Mouse (Mus musculus): ENCODE measurements at regions not wholly inside any gene's neighbourhood (a gene's known extent, or its start where the extent isn't known, plus 50 kb on each side); places are given as distances from the start of the nearest gene placed in this dataset.

DNA sequence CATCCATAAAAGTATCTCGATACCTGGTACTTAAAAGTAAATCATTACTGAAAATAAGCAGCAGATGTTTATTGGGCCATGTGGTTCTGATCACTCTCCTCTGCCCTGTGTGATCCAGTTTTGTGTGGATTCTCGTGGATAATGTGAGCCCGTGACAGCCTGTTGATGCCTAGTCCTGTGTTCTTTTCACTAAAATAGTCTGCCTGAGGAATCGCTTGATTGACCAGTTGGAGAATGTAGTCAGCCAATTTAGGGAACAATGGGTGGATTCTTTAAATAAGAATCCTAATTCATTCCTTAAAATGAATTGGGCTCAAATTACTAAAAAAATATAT, 1358.7 kb upstream of the Adam24 start:
- 83% methylated on average over 4 of the region's 4 CpGs for WGBS
- ATAC-seq (ENCODE audit: insufficient number of reproducible peaks, insufficient read depth, low FRiP score, low read depth): no peak
- Histone ChIP-seq H3K4me1 (ENCODE audit: control insufficient read depth in 2 of 2, insufficient read depth in 2 of 2, low read length in 2 of 2) (no peaks in the 10 kb centered on the region), H3K36me3 (ENCODE audit: control insufficient read depth, insufficient read depth, low read length) (no peaks in the 10 kb centered on the region), H3K4me3 (ENCODE audit: control insufficient read depth in 1 of 2, insufficient read depth in 1 of 2, low read depth in 1 of 2, low read length in 2 of 2) (no peak overlapping the region), H3K9ac (ENCODE audit: low read length) (no peak overlapping the region), H3K27me3 (ENCODE audit: control insufficient read depth, insufficient read depth, low read length) (no peaks in the 10 kb centered on the region), H3K27ac (replicated peaks in 1 of 2; ENCODE audit: control insufficient read depth in 1 of 2, insufficient read depth in 1 of 2, low read depth in 2 of 2, low read length in 2 of 2) (no peak overlapping the region), H3K4me2 (ENCODE audit: low read length) (no peak overlapping the region), H3K9me3 (ENCODE audit: control insufficient read depth, low read length) (no peaks in the 10 kb centered on the region)

DNA sequence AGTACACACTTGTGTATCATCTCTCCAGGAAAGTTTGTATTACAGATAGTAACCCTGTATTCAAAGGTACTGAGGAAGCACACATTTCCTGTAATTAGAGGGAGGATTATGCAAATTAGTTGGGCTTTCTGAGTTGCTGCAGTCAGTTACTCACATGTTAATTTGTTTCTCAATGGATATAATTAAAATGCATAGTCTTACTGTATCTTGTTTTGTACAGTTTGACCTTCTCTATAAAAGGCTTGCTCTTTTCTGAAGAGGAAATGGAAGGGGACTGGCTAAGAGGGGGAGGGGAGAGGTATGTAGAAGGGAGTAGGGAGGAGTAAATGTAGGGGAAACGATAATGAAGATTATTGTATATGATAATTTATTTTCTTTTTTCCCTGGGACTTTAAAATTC, 1345.5 kb upstream of the Adam24 start:
- Histone ChIP-seq H3K9ac (ENCODE audit: low read length) (no peak overlapping the region), H3K9me3 (ENCODE audit: control insufficient read depth, low read length) (no peaks in the 10 kb centered on the region), H3K4me2 (ENCODE audit: low read length) (no peak overlapping the region), H3K27ac (replicated peaks in 1 of 2; ENCODE audit: control insufficient read depth in 1 of 2, insufficient read depth in 1 of 2, low read depth in 2 of 2, low read length in 2 of 2) (no peak overlapping the region), H3K4me3 (ENCODE audit: control insufficient read depth in 1 of 2, insufficient read depth in 1 of 2, low read depth in 1 of 2, low read length in 2 of 2) (no peak overlapping the region), H3K4me1 (ENCODE audit: control insufficient read depth in 2 of 2, insufficient read depth in 2 of 2, low read length in 2 of 2) (no peaks in the 10 kb centered on the region), H3K27me3 (ENCODE audit: control insufficient read depth, insufficient read depth, low read length) (no peaks in the 10 kb centered on the region), H3K36me3 (ENCODE audit: control insufficient read depth, insufficient read depth, low read length) (no peaks in the 10 kb centered on the region)
- WGBS: 90% methylated on average over 1 of the region's 1 CpGs
- ATAC-seq (ENCODE audit: insufficient number of reproducible peaks, insufficient read depth, low FRiP score, low read depth): no peak

DNA sequence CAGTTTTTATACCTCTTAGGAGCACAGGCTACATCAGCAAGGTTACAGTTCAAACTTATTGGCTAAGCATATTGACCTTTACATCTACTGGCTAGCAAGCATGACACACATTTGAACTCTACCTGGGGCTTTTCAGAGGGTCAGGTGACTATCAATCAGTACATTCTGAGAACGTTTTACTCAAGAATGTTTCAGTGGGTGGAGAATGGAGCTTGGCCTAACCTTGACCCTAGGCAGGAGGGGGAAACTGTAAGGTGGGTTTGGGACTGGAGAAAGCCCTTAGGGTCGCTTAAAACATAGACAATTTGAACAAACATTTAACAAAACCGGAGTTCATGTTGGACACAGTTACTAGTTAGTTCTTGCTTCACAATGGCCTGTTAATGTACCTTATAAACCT, 1330.1 kb upstream of the Adam24 start:
- Histone ChIP-seq H3K27me3 (ENCODE audit: control insufficient read depth, insufficient read depth, low read length) (no peaks in the 10 kb centered on the region), H3K4me1 (ENCODE audit: control insufficient read depth in 2 of 2, insufficient read depth in 2 of 2, low read length in 2 of 2) (no peaks in the 10 kb centered on the region), H3K9ac (ENCODE audit: low read length) (no peak overlapping the region), H3K9me3 (ENCODE audit: control insufficient read depth, low read length) (no peaks in the 10 kb centered on the region), H3K4me3 (ENCODE audit: control insufficient read depth in 1 of 2, insufficient read depth in 1 of 2, low read depth in 1 of 2, low read length in 2 of 2) (no peak overlapping the region), H3K36me3 (ENCODE audit: control insufficient read depth, insufficient read depth, low read length) (no peaks in the 10 kb centered on the region), H3K27ac (replicated peaks in 1 of 2; ENCODE audit: control insufficient read depth in 1 of 2, insufficient read depth in 1 of 2, low read depth in 2 of 2, low read length in 2 of 2) (no peak overlapping the region), H3K4me2 (ENCODE audit: low read length) (no peak overlapping the region)
- WGBS: 67% methylated on average over 3 of the region's 3 CpGs
- ATAC-seq (ENCODE audit: insufficient number of reproducible peaks, insufficient read depth, low FRiP score, low read depth): no peak

DNA sequence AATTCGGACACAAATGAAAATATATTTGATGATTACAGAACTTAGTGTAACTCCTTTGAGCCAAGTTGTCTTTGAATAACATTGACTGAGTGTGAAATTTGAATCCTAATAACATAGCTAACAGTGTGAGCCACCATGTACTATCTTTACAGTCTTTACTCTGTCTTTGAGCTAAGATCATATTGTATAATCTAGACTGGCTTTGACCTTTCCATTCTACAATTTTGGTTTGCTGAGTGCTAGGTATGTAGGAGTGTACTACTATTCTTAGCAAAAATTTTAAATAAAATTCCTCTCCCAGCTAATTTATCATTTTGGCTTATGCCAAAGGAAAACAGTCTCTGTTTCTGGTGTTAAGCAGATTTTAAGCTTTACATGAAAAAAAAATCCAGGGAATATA, 1328.4 kb upstream of the Adam24 start:
- Histone ChIP-seq H3K4me3 (ENCODE audit: control insufficient read depth in 1 of 2, insufficient read depth in 1 of 2, low read depth in 1 of 2, low read length in 2 of 2) (no peak overlapping the region), H3K36me3 (ENCODE audit: control insufficient read depth, insufficient read depth, low read length) (no peaks in the 10 kb centered on the region), H3K9me3 (ENCODE audit: control insufficient read depth, low read length) (no peaks in the 10 kb centered on the region), H3K4me1 (ENCODE audit: control insufficient read depth in 2 of 2, insufficient read depth in 2 of 2, low read length in 2 of 2) (no peaks in the 10 kb centered on the region), H3K4me2 (ENCODE audit: low read length) (no peak overlapping the region), H3K27ac (replicated peaks in 1 of 2; ENCODE audit: control insufficient read depth in 1 of 2, insufficient read depth in 1 of 2, low read depth in 2 of 2, low read length in 2 of 2) (no peak overlapping the region), H3K27me3 (ENCODE audit: control insufficient read depth, insufficient read depth, low read length) (no peaks in the 10 kb centered on the region), H3K9ac (ENCODE audit: low read length) (no peak overlapping the region)
- no peak for ATAC-seq (ENCODE audit: insufficient number of reproducible peaks, insufficient read depth, low FRiP score, low read depth)
- 78% methylated on average over 1 of the region's 1 CpGs for WGBS

DNA sequence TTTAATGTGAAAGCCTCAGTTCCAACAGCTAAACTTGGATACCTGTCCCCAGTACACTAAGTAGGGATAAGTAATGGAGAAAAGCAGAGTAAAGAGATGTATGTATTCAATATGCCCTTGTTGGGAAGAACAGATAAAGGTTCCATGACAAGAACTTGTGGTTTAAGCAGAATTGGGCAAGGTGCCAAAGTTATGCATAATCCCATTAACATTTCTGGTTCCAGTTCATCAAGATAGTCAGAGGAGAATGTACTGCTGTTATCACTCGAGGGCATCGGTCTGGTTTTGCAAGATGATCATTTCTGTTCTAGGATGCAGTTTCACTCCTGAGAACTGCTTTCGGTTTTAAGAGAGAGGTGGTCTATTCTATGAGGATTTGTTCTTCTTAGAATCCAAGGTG, 1325.9 kb upstream of the Adam24 start:
- H3K9me3 ChIP-seq (ENCODE audit: control insufficient read depth, low read length): no peaks in the 10 kb centered on the region
- no peak for ATAC-seq (ENCODE audit: insufficient number of reproducible peaks, insufficient read depth, low FRiP score, low read depth)
- no peaks in the 10 kb centered on the region for H3K4me1 ChIP-seq (ENCODE audit: control insufficient read depth in 2 of 2, insufficient read depth in 2 of 2, low read length in 2 of 2)
- H3K27me3 ChIP-seq (ENCODE audit: control insufficient read depth, insufficient read depth, low read length): no peaks in the 10 kb centered on the region
- no peaks in the 10 kb centered on the region for H3K36me3 ChIP-seq (ENCODE audit: control insufficient read depth, insufficient read depth, low read length)
- no peak overlapping the region for H3K9ac ChIP-seq (ENCODE audit: low read length)
- no peak overlapping the region for H3K4me2 ChIP-seq (ENCODE audit: low read length)
- WGBS: 81% methylated on average over 3 of the region's 3 CpGs
- no peak overlapping the region for H3K27ac ChIP-seq (replicated peaks in 1 of 2; ENCODE audit: control insufficient read depth in 1 of 2, insufficient read depth in 1 of 2, low read depth in 2 of 2, low read length in 2 of 2)
- no peak overlapping the region for H3K4me3 ChIP-seq (ENCODE audit: control insufficient read depth in 1 of 2, insufficient read depth in 1 of 2, low read depth in 1 of 2, low read length in 2 of 2)

DNA sequence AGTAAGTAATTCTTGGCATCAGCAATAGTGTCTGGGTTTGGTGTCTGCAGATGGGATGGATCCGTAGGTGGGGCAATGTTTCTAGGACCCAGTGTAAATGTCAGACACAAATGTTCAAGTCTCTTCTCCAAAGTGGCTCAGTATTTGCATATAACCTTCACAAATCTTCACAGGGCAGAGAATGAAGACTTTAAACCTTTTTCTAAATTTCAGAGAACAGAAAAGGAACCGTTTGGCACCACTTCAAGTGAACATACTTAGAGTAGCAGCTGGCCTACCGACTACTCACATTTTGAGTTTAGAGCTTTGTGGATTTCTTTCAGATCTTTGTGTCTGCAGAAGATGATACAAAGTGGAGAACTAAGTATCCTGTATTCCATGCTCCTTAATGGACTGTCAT, 1319.5 kb upstream of the Adam24 start:
- Histone ChIP-seq H3K9ac (ENCODE audit: low read length) (no peak overlapping the region), H3K4me2 (ENCODE audit: low read length) (no peak overlapping the region), H3K4me1 (ENCODE audit: control insufficient read depth in 2 of 2, insufficient read depth in 2 of 2, low read length in 2 of 2) (no peaks in the 10 kb centered on the region), H3K9me3 (ENCODE audit: control insufficient read depth, low read length) (no peaks in the 10 kb centered on the region), H3K4me3 (ENCODE audit: control insufficient read depth in 1 of 2, insufficient read depth in 1 of 2, low read depth in 1 of 2, low read length in 2 of 2) (no peak overlapping the region), H3K27ac (replicated peaks in 1 of 2; ENCODE audit: control insufficient read depth in 1 of 2, insufficient read depth in 1 of 2, low read depth in 2 of 2, low read length in 2 of 2) (no peak overlapping the region), H3K36me3 (ENCODE audit: control insufficient read depth, insufficient read depth, low read length) (no peaks in the 10 kb centered on the region), H3K27me3 (ENCODE audit: control insufficient read depth, insufficient read depth, low read length) (no peaks in the 10 kb centered on the region)
- no peak for ATAC-seq (ENCODE audit: insufficient number of reproducible peaks, insufficient read depth, low FRiP score, low read depth)
- 82% methylated on average over 3 of the region's 3 CpGs for WGBS

DNA sequence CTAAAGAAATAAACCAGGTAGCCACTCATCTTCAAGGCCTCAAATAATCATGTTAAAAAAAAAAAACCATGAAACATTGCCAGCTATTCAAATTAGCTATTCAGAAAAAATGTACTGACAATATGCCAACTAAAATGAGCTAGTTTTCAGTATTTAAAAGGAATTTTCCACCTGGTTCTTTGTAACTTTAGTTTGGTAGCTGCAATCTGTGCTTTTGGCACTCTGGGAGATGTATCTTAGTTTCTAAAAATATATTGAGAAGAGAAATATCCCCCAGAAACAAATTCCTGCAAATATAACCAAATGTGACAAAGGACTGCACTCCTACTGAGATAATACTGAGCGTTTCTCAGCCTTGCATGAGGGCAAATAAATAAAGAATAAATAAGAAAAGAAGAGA, 1317.8 kb upstream of the Adam24 start:
- no peak for ATAC-seq (ENCODE audit: insufficient number of reproducible peaks, insufficient read depth, low FRiP score, low read depth)
- H3K4me1 ChIP-seq (ENCODE audit: control insufficient read depth in 2 of 2, insufficient read depth in 2 of 2, low read length in 2 of 2): no peaks in the 10 kb centered on the region
- H3K4me2 ChIP-seq (ENCODE audit: low read length): no peak overlapping the region
- H3K36me3 ChIP-seq (ENCODE audit: control insufficient read depth, insufficient read depth, low read length): no peaks in the 10 kb centered on the region
- H3K9me3 ChIP-seq (ENCODE audit: control insufficient read depth, low read length): no peaks in the 10 kb centered on the region
- H3K9ac ChIP-seq (ENCODE audit: low read length): no peak overlapping the region
- no peak overlapping the region for H3K27ac ChIP-seq (replicated peaks in 1 of 2; ENCODE audit: control insufficient read depth in 1 of 2, insufficient read depth in 1 of 2, low read depth in 2 of 2, low read length in 2 of 2)
- H3K27me3 ChIP-seq (ENCODE audit: control insufficient read depth, insufficient read depth, low read length): no peaks in the 10 kb centered on the region
- no peak overlapping the region for H3K4me3 ChIP-seq (ENCODE audit: control insufficient read depth in 1 of 2, insufficient read depth in 1 of 2, low read depth in 1 of 2, low read length in 2 of 2)
- 77% methylated on average over 1 of the region's 1 CpGs for WGBS

DNA sequence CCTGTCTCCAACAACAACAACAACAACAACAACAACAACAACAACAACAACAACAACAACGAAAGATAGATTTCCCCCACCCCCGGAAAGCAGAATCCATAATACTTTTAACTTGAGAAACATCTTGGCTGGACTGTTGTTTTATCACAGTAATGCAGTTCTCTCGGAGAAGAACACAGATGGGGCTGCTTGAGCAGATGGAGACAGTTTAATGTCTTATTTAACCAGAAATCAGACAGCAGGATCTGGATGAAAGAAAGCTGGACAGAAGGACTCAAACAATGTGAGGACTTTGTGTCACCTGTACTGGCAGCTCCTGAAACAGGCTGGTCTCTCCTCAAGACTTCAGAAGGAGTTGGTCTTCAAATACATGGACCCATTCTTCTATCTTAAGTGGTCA, 1317.0 kb upstream of the Adam24 start:
- Histone ChIP-seq H3K4me2 (ENCODE audit: low read length) (no peak overlapping the region), H3K4me1 (ENCODE audit: control insufficient read depth in 2 of 2, insufficient read depth in 2 of 2, low read length in 2 of 2) (no peaks in the 10 kb centered on the region), H3K9ac (ENCODE audit: low read length) (no peak overlapping the region), H3K27me3 (ENCODE audit: control insufficient read depth, insufficient read depth, low read length) (no peaks in the 10 kb centered on the region), H3K4me3 (ENCODE audit: control insufficient read depth in 1 of 2, insufficient read depth in 1 of 2, low read depth in 1 of 2, low read length in 2 of 2) (no peak overlapping the region), H3K27ac (replicated peaks in 1 of 2; ENCODE audit: control insufficient read depth in 1 of 2, insufficient read depth in 1 of 2, low read depth in 2 of 2, low read length in 2 of 2) (no peak overlapping the region), H3K36me3 (ENCODE audit: control insufficient read depth, insufficient read depth, low read length) (no peaks in the 10 kb centered on the region), H3K9me3 (ENCODE audit: control insufficient read depth, low read length) (no peaks in the 10 kb centered on the region)
- no peak for ATAC-seq (ENCODE audit: insufficient number of reproducible peaks, insufficient read depth, low FRiP score, low read depth)
- WGBS: 86% methylated on average over 3 of the region's 3 CpGs
